Mouse (Mus musculus): ENCODE data around the gene Pspc1. TPM values are rescaled to one million over a fixed set of nuclear protein-coding genes. Genes with fewer than 3 reads are reported as not detected.

Pspc1 gene
- polyA plus RNA-seq, 1 experiment from 2014 or later, result 51.3 TPM

DNA sequence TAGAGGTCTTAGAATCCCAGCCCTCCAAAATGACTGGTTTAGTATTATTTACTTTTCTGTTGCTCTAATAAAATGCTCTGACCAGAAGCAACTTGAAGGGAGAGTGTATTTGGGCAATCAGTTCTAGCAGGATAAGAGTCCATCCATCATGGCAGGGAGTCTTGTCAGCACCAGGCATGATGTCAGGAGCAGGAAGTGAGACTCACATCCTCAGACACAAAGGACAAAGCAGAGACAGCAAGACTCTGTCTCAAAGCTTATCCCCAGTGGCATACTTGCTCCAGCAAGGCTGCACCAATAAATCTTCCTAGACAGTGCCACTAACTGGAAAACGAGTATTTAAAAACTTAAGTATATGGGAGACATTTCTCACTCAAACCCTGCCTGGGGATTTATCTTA lies 92.7 kb downstream of the Pspc1 start:
- no peak for DNase-seq (ENCODE audit: extremely low spot score, low spot score)
- WGBS, result 90% methylated on average over 1 of the region's 1 CpGs
- no peak overlapping the region for H3K4me3 ChIP-seq
- no peaks in the 10 kb centered on the region for H3K27me3 ChIP-seq (ENCODE audit: poor library complexity, severe bottlenecking)
- peaks cover 100% of the 10 kb centered on the region for H3K36me3 ChIP-seq (replicated peaks)
- no peaks in the 10 kb centered on the region for H3K9me3 ChIP-seq
- no peak overlapping the region for H3K27ac ChIP-seq
- no peaks in the 10 kb centered on the region for H3K4me1 ChIP-seq

Other genes with a start within 250 kb of the Pspc1 start
- 23.6 and 24.9 TPM in 2 replicates for gene Cenpj, start 202.9 kb downstream of the Pspc1 start, polyA plus RNA-seq (2016; fragmentation: Nextera tagmentation; extraction: Ambion mirVana)
- 0.95 and 1.6 TPM in 2 replicates for gene Parp4, start 202.7 kb downstream of the Pspc1 start, polyA plus RNA-seq (2016; fragmentation: Nextera tagmentation; extraction: Ambion mirVana)
- gene Mphosph8, start 110.1 kb downstream of the Pspc1 start, polyA plus RNA-seq (2016; fragmentation: Nextera tagmentation; extraction: Ambion mirVana), result 44.0 and 50.3 TPM in 2 replicates
- 23.3 and 23.4 TPM in 2 replicates for gene Zmym5, start 33.4 kb upstream of the Pspc1 start, polyA plus RNA-seq (2016; fragmentation: Nextera tagmentation; extraction: Ambion mirVana)
- gene Zmym2, start 108.3 kb upstream of the Pspc1 start, polyA plus RNA-seq (2016; fragmentation: Nextera tagmentation; extraction: Ambion mirVana), result 64.4 and 70.6 TPM in 2 replicates

Measured in forebrain, embryonic 10.5 days (tissue).